Mouse (Mus musculus): ENCODE results near the gene Spsb4.

Spsb4 gene

GRCm38 (mm10) chr9:97018677-97019147 is at the start of gene Spsb4:
Spsb4 (minus strand) TSS chr9:97018843.
- in situ Hi-C loops (cut with MboI, MseI) = no loop called here

- in situ Hi-C loops (cut with MboI, MseI) = loop anchor here (5.0 kb wide), 1 partner anchor 155 kb away; no protein-coding TSS in a partner anchor
Measured at GRCm38 (mm10) chr9:97067761-97068160, 49.1 kb upstream of the Spsb4 start.

GRCm38 (mm10) chr9:97065885-97066284 is 47.2 kb upstream of the Spsb4 start:
- in situ Hi-C loops (cut with MboI, MseI) = loop anchor here (5.0 kb wide), 1 partner anchor 154 kb away; no protein-coding TSS in a partner anchor

GRCm38 (mm10) chr9:97065216-97065615 is 46.6 kb upstream of the Spsb4 start:
- in situ Hi-C loops (cut with MboI, MseI) = loop anchor here (5.0 kb wide), 1 partner anchor 153 kb away; no protein-coding TSS in a partner anchor

- in situ Hi-C loops (cut with MboI, MseI) = no loop called here
Measured at GRCm38 (mm10) chr9:97064161-97064560, 45.5 kb upstream of the Spsb4 start.

- in situ Hi-C loops (cut with MboI, MseI) = no loop called here
Measured at GRCm38 (mm10) chr9:97061696-97062095, 43.1 kb upstream of the Spsb4 start.

GRCm38 (mm10) chr9:97056541-97057338 is 38.1 kb upstream of the Spsb4 start:
- in situ Hi-C loops (cut with MboI, MseI) = loop anchor here (10.0 kb wide), 1 partner anchor 258 kb away; no protein-coding TSS in a partner anchor

GRCm38 (mm10) chr9:97055906-97056305 is 37.3 kb upstream of the Spsb4 start:
- in situ Hi-C loops (cut with MboI, MseI) = loop anchor here (10.0 kb wide), 1 partner anchor 259 kb away; no protein-coding TSS in a partner anchor

- in situ Hi-C loops (cut with MboI, MseI) = loop anchor here (10.0 kb wide), 1 partner anchor 264 kb away; no protein-coding TSS in a partner anchor
Measured at GRCm38 (mm10) chr9:97051176-97051575, 32.5 kb upstream of the Spsb4 start.

- in situ Hi-C loops (cut with MboI, MseI) = no loop called here
Measured at GRCm38 (mm10) chr9:97046240-97046639, 27.6 kb upstream of the Spsb4 start.

GRCm38 (mm10) chr9:97041633-97042032 is 23.0 kb upstream of the Spsb4 start:
- in situ Hi-C loops (cut with MboI, MseI) = no loop called here

GRCm38 (mm10) chr9:97038010-97038409 is 19.4 kb upstream of the Spsb4 start:
- in situ Hi-C loops (cut with MboI, MseI) = no loop called here

GRCm38 (mm10) chr9:97036656-97037055 is 18.0 kb upstream of the Spsb4 start:
- in situ Hi-C loops (cut with MboI, MseI) = no loop called here

- in situ Hi-C loops (cut with MboI, MseI) = no loop called here
Measured at GRCm38 (mm10) chr9:97027361-97027760, 8.7 kb upstream of the Spsb4 start.

GRCm38 (mm10) chr9:97026006-97026405 is 7.4 kb upstream of the Spsb4 start:
- in situ Hi-C loops (cut with MboI, MseI) = no loop called here

GRCm38 (mm10) chr9:97024451-97024850 is 5.8 kb upstream of the Spsb4 start:
- in situ Hi-C loops (cut with MboI, MseI) = no loop called here

GRCm38 (mm10) chr9:97022948-97023347 is 4.3 kb upstream of the Spsb4 start:
- in situ Hi-C loops (cut with MboI, MseI) = no loop called here

GRCm38 (mm10) chr9:97022371-97022770 is 3.7 kb upstream of the Spsb4 start:
- in situ Hi-C loops (cut with MboI, MseI) = no loop called here

- in situ Hi-C loops (cut with MboI, MseI) = no loop called here
Measured at GRCm38 (mm10) chr9:97020152-97020551, 1.5 kb upstream of the Spsb4 start.

GRCm38 (mm10) chr9:97019686-97020085 is 1.0 kb upstream of the Spsb4 start:
- in situ Hi-C loops (cut with MboI, MseI) = no loop called here

GRCm38 (mm10) chr9:97019231-97019630 is 588 bp upstream of the Spsb4 start:
- in situ Hi-C loops (cut with MboI, MseI) = no loop called here

- in situ Hi-C loops (cut with MboI, MseI) = no loop called here
Measured at GRCm38 (mm10) chr9:97017811-97018641, 617 bp downstream of the Spsb4 start.

Measured in regulatory T cell (primary cell).